In genomic region chr6:121532926-121533325, GRCm38 (mm10) we compare ENCODE assay signal across 8 mouse cellular contexts. TPM values are rescaled to one million over a fixed set of nuclear protein-coding genes. Genes with fewer than 3 reads are reported as not detected.
DNase-seq lines count a peak whose midpoint lies in the region; ATAC-seq and TF ChIP-seq lines count a peak whose summit lies in the region.

No protein-coding gene starts in this region.

- no peak overlapping the region for H3K9ac ChIP-seq in kidney, embryonic 15.5 days
- H3K9ac ChIP-seq in limb, embryonic 11.5 days (ENCODE audit: low read length), result no peak overlapping the region
- no peak overlapping the region for H3K9ac ChIP-seq in neural tube, embryonic 11.5 days (ENCODE audit: low read length)

- peak; percentile 10 for DNase-seq in lung, adult 2 months
- no peak for DNase-seq in lung, postnatal 25 days (ENCODE audit: low spot score)
- peak; percentile 37 for DNase-seq in cerebellum, adult 9-11 months
- DNase-seq in frontal cortex, postnatal 25 days (ENCODE audit: low spot score in 2 of 2), result peak; percentile 67 to 78
- peak; percentile 87 for DNase-seq in limb, embryonic 11.5 days (ENCODE audit: low spot score)
- DNase-seq in neural tube, embryonic 11.5 days (ENCODE audit: low spot score), result peak; percentile 81
- peak; percentile 14 for DNase-seq in thymus, postnatal 0 days (ENCODE audit: low spot score)

- WGBS in lung, adult 2 months, result 2% methylated on average over 3 of the region's 3 CpGs
- 3% methylated on average over 3 of the region's 3 CpGs for WGBS in kidney, embryonic 15.5 days
- WGBS in limb, embryonic 11.5 days, result 3% methylated on average over 3 of the region's 3 CpGs
- 5% methylated on average over 3 of the region's 3 CpGs for WGBS in neural tube, embryonic 11.5 days

- no peaks in the 10 kb centered on the region for H3K9me3 ChIP-seq in kidney, embryonic 15.5 days (replicated peaks)
- H3K9me3 ChIP-seq in limb, embryonic 11.5 days (ENCODE audit: control insufficient read depth, low read length), result no peaks in the 10 kb centered on the region
- no peaks in the 10 kb centered on the region for H3K9me3 ChIP-seq in neural tube, embryonic 11.5 days (ENCODE audit: control insufficient read depth, low read length)

- TF ChIP-seq POLR2A in lung, adult 2 months (IDR thresholded peaks at IDR 0.05; ENCODE audit: borderline replicate concordance, extremely low read depth, low read depth, low read length), result no peak

- H3K36me3 ChIP-seq in kidney, embryonic 15.5 days, result no peaks in the 10 kb centered on the region
- H3K36me3 ChIP-seq in limb, embryonic 11.5 days (ENCODE audit: control insufficient read depth, insufficient read depth, low read length), result no peaks in the 10 kb centered on the region
- H3K36me3 ChIP-seq in neural tube, embryonic 11.5 days (ENCODE audit: control insufficient read depth, insufficient read depth, low read length), result no peaks in the 10 kb centered on the region

- no peak overlapping the region for H3K27ac ChIP-seq in kidney, embryonic 15.5 days
- H3K27ac ChIP-seq in limb, embryonic 11.5 days (replicated peaks; ENCODE audit: low read depth, low read length), result no peak overlapping the region
- H3K27ac ChIP-seq in neural tube, embryonic 11.5 days (ENCODE audit: low read depth, low read length), result no peak overlapping the region

- no peak overlapping the region for H3K4me3 ChIP-seq in lung, adult 2 months (replicated peaks; ENCODE audit: extremely low read depth, low read depth, low read length)
- no peak overlapping the region for H3K4me3 ChIP-seq in kidney, embryonic 15.5 days (replicated peaks)
- H3K4me3 ChIP-seq in limb, embryonic 11.5 days (ENCODE audit: low read depth, low read length), result no peak overlapping the region
- no peak overlapping the region for H3K4me3 ChIP-seq in neural tube, embryonic 11.5 days (ENCODE audit: low read depth, low read length)

- H3K4me2 ChIP-seq in kidney, embryonic 15.5 days, result no peak overlapping the region
- H3K4me2 ChIP-seq in limb, embryonic 11.5 days (ENCODE audit: low read depth, severe bottlenecking), result no peak overlapping the region
- H3K4me2 ChIP-seq in neural tube, embryonic 11.5 days (ENCODE audit: low read depth), result no peak overlapping the region

- TF ChIP-seq CTCF in lung, adult 2 months (IDR thresholded peaks at IDR 0.05; ENCODE audit: insufficient read depth, low read length), result peak; percentile 65

- ATAC-seq in kidney, embryonic 15.5 days (replicated peaks; ENCODE audit: low FRiP score), result 0 out of 2 replicates have a peak, but pooled peaks have one; percentile 40
- no peak for ATAC-seq in limb, embryonic 11.5 days (ENCODE audit: insufficient number of reproducible peaks, low FRiP score, low TSS enrichment, low read depth)
- ATAC-seq in neural tube, embryonic 11.5 days (ENCODE audit: insufficient read depth, low FRiP score, low TSS enrichment), result peak; percentile 62

- H3K27me3 ChIP-seq in kidney, embryonic 15.5 days, result 0 out of 2 replicates have a peak, but pooled peaks cover 4% of the 10 kb centered on the region
- no peaks in the 10 kb centered on the region for H3K27me3 ChIP-seq in limb, embryonic 11.5 days (ENCODE audit: control insufficient read depth, insufficient read depth, low read length)
- no peaks in the 10 kb centered on the region for H3K27me3 ChIP-seq in neural tube, embryonic 11.5 days (ENCODE audit: control insufficient read depth, insufficient read depth, low read length)

- no peaks in the 10 kb centered on the region for H3K4me1 ChIP-seq in lung, adult 2 months (ENCODE audit: control insufficient read depth, insufficient read depth, low read length)
- H3K4me1 ChIP-seq in kidney, embryonic 15.5 days, result no peaks in the 10 kb centered on the region
- H3K4me1 ChIP-seq in limb, embryonic 11.5 days (ENCODE audit: control insufficient read depth, insufficient read depth, low read length), result no peaks in the 10 kb centered on the region
- H3K4me1 ChIP-seq in neural tube, embryonic 11.5 days (ENCODE audit: control insufficient read depth, insufficient read depth, low read length), result no peaks in the 10 kb centered on the region

RNA-seq across cellular contexts. Expression of gene Iqsec3, which starts 59.4 kb away (rescaled TPM):
- polyA plus RNA-seq in lung, adult 2 months (2012; rRNA removed), result 0.04 TPM in 1 of 2 replicates, not detected in the other
- polyA plus RNA-seq in kidney, embryonic 15.5 days (2015; fragmentation: Nextera tagmentation; extraction: Ambion mirVana), result 0.14 and 0.21 TPM in 2 replicates
- 0.07 TPM in 1 of 2 replicates, not detected in the other for polyA plus RNA-seq in limb, embryonic 11.5 days (2014; fragmentation: Nextera tagmentation; extraction: Ambion mirVana)
- polyA plus RNA-seq in neural tube, embryonic 11.5 days (2014; fragmentation: Nextera tagmentation; extraction: Ambion mirVana), result 2.5 and 2.6 TPM in 2 replicates
- 0.01 TPM in 1 of 2 replicates, not detected in the other for polyA plus RNA-seq in thymus, postnatal 0 days (2015; fragmentation: Nextera tagmentation; extraction: Ambion mirVana)
